ENCODE assay signal across 31 mouse cellular contexts in the genomic region with DNA sequence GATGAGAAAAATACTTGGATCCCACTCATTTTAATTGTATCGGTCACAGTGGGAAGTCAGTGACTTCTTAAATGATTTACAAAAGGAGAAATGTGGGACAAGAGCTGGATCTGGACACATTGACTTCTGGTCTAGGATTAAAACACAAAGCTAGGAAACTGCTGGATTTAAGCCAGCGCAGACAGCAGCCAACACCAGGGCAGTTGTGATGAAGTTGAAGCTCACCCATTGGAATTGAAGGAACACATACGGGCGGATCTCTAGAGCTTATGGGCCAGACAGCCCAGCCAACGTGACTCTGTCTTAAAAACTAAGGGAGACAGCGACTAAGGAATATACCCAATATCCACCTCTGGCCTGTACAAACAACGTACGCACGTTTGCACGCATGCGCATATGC.
A peak's percentile ranks its signal among the peaks of the same experiment; 100 is the strongest.
DNase-seq lines count a peak whose midpoint lies in the region; ATAC-seq lines count a peak whose summit lies in the region.
"Had no signal": no experiment of that assay in that cellular context is flagged by ENCODE, and none has a peak within 500 bp of the region (broad histone marks: within the 10 kb centered on the region; RNA-seq: fewer than 3 reads in every experiment).

No protein-coding gene starts in this region.

- 93% methylated on average over 11 of the region's 11 CpGs for WGBS in kidney, embryonic 14.5 days

- no peak overlapping the region for H3K9ac ChIP-seq in kidney, embryonic 14.5 days (ENCODE audit: low read depth, low read length)
- H3K9ac ChIP-seq: embryonic facial prominence, embryonic 13.5 days; forebrain, embryonic 15.5 days; heart, embryonic 15.5 days; hindbrain, embryonic 13.5 days; limb, embryonic 15.5 days; liver, embryonic 14.5 days; midbrain, embryonic 15.5 days; neural tube, embryonic 15.5 days had no signal

- H3K4me3 ChIP-seq in kidney, embryonic 14.5 days (ENCODE audit: low read length), result no peak overlapping the region
- H3K4me3 ChIP-seq: embryonic facial prominence, embryonic 13.5 days; forebrain, embryonic 10.5 days; forebrain, embryonic 15.5 days; heart, adult 2 months; heart, embryonic 15.5 days; hindbrain, embryonic 13.5 days; limb, embryonic 10.5 days; limb, embryonic 15.5 days; midbrain, embryonic 10.5 days; midbrain, embryonic 15.5 days; neural tube, embryonic 15.5 days had no signal

- H3K27me3 ChIP-seq in kidney, embryonic 14.5 days (ENCODE audit: control insufficient read depth, insufficient read depth, low read length), result no peaks in the 10 kb centered on the region
- H3K27me3 ChIP-seq: embryonic facial prominence, embryonic 13.5 days; forebrain, embryonic 15.5 days; heart, embryonic 15.5 days; hindbrain, embryonic 13.5 days; limb, embryonic 15.5 days; midbrain, embryonic 15.5 days; neural tube, embryonic 15.5 days had no signal

- ATAC-seq in kidney, embryonic 14.5 days (ENCODE audit: low FRiP score, low TSS enrichment), result no peak
- ATAC-seq: forebrain, embryonic 15.5 days; intestine, embryonic 16.5 days; midbrain, embryonic 15.5 days had no signal

- H3K4me1 ChIP-seq in kidney, embryonic 14.5 days (ENCODE audit: control insufficient read depth, insufficient read depth, low read length), result no peaks in the 10 kb centered on the region
- H3K4me1 ChIP-seq: forebrain, embryonic 10.5 days; forebrain, embryonic 15.5 days; heart, embryonic 15.5 days; hindbrain, embryonic 13.5 days; midbrain, embryonic 10.5 days; midbrain, embryonic 15.5 days; neural tube, embryonic 15.5 days had no signal

- no peak overlapping the region for H3K27ac ChIP-seq in kidney, embryonic 14.5 days (ENCODE audit: low read depth, low read length)
- H3K27ac ChIP-seq: embryonic facial prominence, embryonic 13.5 days; forebrain, embryonic 10.5 days; forebrain, embryonic 15.5 days; heart, adult 2 months; heart, embryonic 15.5 days; hindbrain, embryonic 13.5 days; limb, embryonic 10.5 days; limb, embryonic 15.5 days; liver, embryonic 14.5 days; midbrain, embryonic 10.5 days; midbrain, embryonic 15.5 days; neural tube, embryonic 15.5 days had no signal

- H3K36me3 ChIP-seq in kidney, embryonic 14.5 days (ENCODE audit: control insufficient read depth, insufficient read depth, low read length), result no peaks in the 10 kb centered on the region
- H3K36me3 ChIP-seq: embryonic facial prominence, embryonic 13.5 days; forebrain, embryonic 10.5 days; forebrain, embryonic 15.5 days; heart, embryonic 15.5 days; hindbrain, embryonic 13.5 days; limb, embryonic 10.5 days; limb, embryonic 15.5 days; midbrain, embryonic 10.5 days; midbrain, embryonic 15.5 days; neural tube, embryonic 15.5 days had no signal

- H3K4me2 ChIP-seq in kidney, embryonic 14.5 days (replicated peaks; ENCODE audit: low read depth, low read length), result no peak overlapping the region
- H3K4me2 ChIP-seq: embryonic facial prominence, embryonic 13.5 days; forebrain, embryonic 15.5 days; heart, embryonic 15.5 days; hindbrain, embryonic 13.5 days; limb, embryonic 15.5 days; midbrain, embryonic 15.5 days; neural tube, embryonic 15.5 days had no signal

- H3K9me3 ChIP-seq in kidney, embryonic 14.5 days (ENCODE audit: control insufficient read depth, low read length), result no peaks in the 10 kb centered on the region
- H3K9me3 ChIP-seq: forebrain, embryonic 10.5 days; forebrain, embryonic 15.5 days; heart, embryonic 15.5 days; hindbrain, embryonic 13.5 days; limb, embryonic 10.5 days; limb, embryonic 15.5 days; midbrain, embryonic 10.5 days; midbrain, embryonic 15.5 days; neural tube, embryonic 15.5 days had no signal

- DNase-seq in gastrocnemius, postnatal 25 days, result peak; percentile 12
- DNase-seq in gastrocnemius, adult 8-10 months (ENCODE audit: low spot score in 2 of 2), result no peak
- peak; percentile 11 for DNase-seq in kidney, adult 18-20 months
- peak; percentile 18 to 32 for DNase-seq in kidney, adult 8-10 months
- peak; percentile 28 for DNase-seq in kidney, postnatal 10 days
- no peak for DNase-seq in ovary, postnatal 10 days (ENCODE audit: low spot score)
- DNase-seq: adrenal gland, adult 8-10 months; B cell, adult 2 months; cerebellum, adult 11-12 months; cerebellum, adult 9-11 months; heart, adult 2 months; heart, postnatal 36 days; layer of hippocampus, postnatal 36 days; lung, adult 2 months; right cerebral cortex, adult 18-20 months; spleen, adult 18-20 months; thymus, adult 2 months; thymus, postnatal 36 days had no signal

Comparison
In these comparisons a context has a peak if more than half of its experiments do, and no peak if none do; other contexts are left out.
1. DNase-seq: peak in gastrocnemius, postnatal 25 days (single experiment), kidney, adult 18-20 months (single experiment), kidney, adult 8-10 months (2 of 2) and kidney, postnatal 10 days (single experiment); none in gastrocnemius, adult 8-10 months (0 of 2) and ovary, postnatal 10 days (single experiment).